Mouse (Mus musculus): ENCODE measurements around the gene Trap1.

DNA sequence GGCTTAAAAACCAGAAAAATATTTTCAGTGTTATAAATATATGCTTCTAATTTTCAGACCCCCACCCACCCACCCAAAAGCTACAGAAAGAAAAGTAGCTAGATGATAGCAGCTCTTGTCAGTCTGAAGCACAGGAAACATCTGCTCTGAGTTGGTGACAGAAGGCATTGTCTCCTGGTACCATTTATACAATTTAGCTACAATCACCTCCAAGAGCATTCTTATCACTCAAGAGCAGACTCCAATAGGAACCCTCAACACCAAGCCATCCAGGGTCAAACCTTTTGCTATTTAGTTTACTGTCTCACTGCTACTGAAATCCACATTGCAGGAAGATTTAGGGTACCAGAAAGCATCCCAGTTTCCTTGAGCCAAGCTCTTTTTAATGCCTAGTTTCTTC, 19.3 kb upstream of the Trap1 start:
- TF ChIP-seq CTCF (IDR thresholded peaks at IDR 0.05), result no peak
- TF ChIP-seq POLR2A (IDR thresholded peaks at IDR 0.05; ENCODE audit: insufficient read depth, low read depth, low read length), result no peak
- TF ChIP-seq EP300 (IDR thresholded peaks at IDR 0.05; ENCODE audit: insufficient read depth, low read depth, low read length), result no peak

All from heart, adult 2 months (tissue).